Mouse (Mus musculus) C2C12 (cell line): ENCODE measurements at regions not wholly inside any gene's neighbourhood (a gene's known extent, or its start where the extent isn't known, plus 50 kb on each side); places are given as distances from the start of the nearest gene placed in this dataset.
A peak's percentile ranks its signal among the peaks of the same experiment; 100 is the strongest.

ENCODE experiments used
- H3K27me3 ChIP-seq: one replicate; pipeline ENCODE4 v1.6.1; 2011; ENCODE audit not compliant: control insufficient read depth, insufficient read depth, insufficient read length
- H3K36me3 ChIP-seq: one replicate; pipeline ENCODE4 v1.6.1; 2011; ENCODE audit not compliant: control insufficient read depth, insufficient read depth
- H3K4me3 ChIP-seq: one replicate; pipeline ENCODE4 v1.5.1; 2011; ENCODE audit warnings: mild to moderate bottlenecking, control low read depth; ENCODE audit not compliant: poor library complexity, insufficient read depth, severe bottlenecking
- H3K79me2 ChIP-seq: one replicate; pipeline ENCODE4 v1.6.1; 2011; ENCODE audit not compliant: control insufficient read depth, insufficient read depth
- H3K79me3 ChIP-seq: one replicate; pipeline ENCODE4 v1.6.1; 2011; ENCODE audit warnings: low read depth, control low read depth
- H3ac ChIP-seq: one replicate; pipeline ENCODE3; 2011; ENCODE audit warnings: low read depth; ENCODE audit not compliant: control insufficient read depth, insufficient read length
- CEBPB ChIP-seq: IDR thresholded peaks from one replicate; pipeline ENCODE4 v1.6.1; 2011; ENCODE audit warnings: low read depth, mild to moderate bottlenecking, control low read depth, moderate library complexity
- CTCF ChIP-seq: IDR thresholded peaks from one replicate; pipeline ENCODE4 v1.5.1; 2011; ENCODE audit not compliant: control insufficient read depth, insufficient read depth, insufficient read length
- FOSL1 ChIP-seq: IDR thresholded peaks from one replicate; pipeline ENCODE4 v1.8.0; 2011; ENCODE audit warnings: mild to moderate bottlenecking, low read length; ENCODE audit not compliant: poor library complexity, insufficient read depth, severe bottlenecking
- MAX ChIP-seq: IDR thresholded peaks from one replicate; pipeline ENCODE4 v1.6.1; 2011; ENCODE audit warnings: mild to moderate bottlenecking, control low read depth
- MYOD1 ChIP-seq: IDR thresholded peaks from one replicate; pipeline ENCODE4 v1.6.1; 2011; ENCODE audit warnings: low read depth; ENCODE audit not compliant: control insufficient read depth, insufficient read length
- MYOG ChIP-seq: IDR thresholded peaks from one replicate; pipeline ENCODE4 v1.6.1; 2011; ENCODE audit not compliant: control insufficient read depth, insufficient read length; ENCODE audit errors: extremely low read depth
- USF1 ChIP-seq: IDR thresholded peaks from one replicate; pipeline ENCODE4 v1.6.1; 2011; ENCODE audit warnings: low read depth, mild to moderate bottlenecking, control low read depth, moderate library complexity

GRCm38 (mm10) chr14:71891667-71892066 lies 600.0 kb downstream of the Gm9195 start:
- TF ChIP-seq FOSL1 (no peak), MYOG (no peak), MAX (no peak), USF1 (no peak), CTCF (no peak), CEBPB (no peak), MYOD1 (no peak)
- Histone ChIP-seq H3K36me3 (no peaks in the 10 kb centered on the region), H3K79me3 (no peaks in the 10 kb centered on the region), H3K79me2 (no peaks in the 10 kb centered on the region), H3K27me3 (no peaks in the 10 kb centered on the region), H3ac (no peak overlapping the region), H3K4me3 (no peak overlapping the region)

- H3K79me3 ChIP-seq, result no peaks in the 10 kb centered on the region
- no peaks in the 10 kb centered on the region for H3K27me3 ChIP-seq
- no peak for TF ChIP-seq FOSL1
- TF ChIP-seq MYOG, result no peak
- no peak for TF ChIP-seq MAX
- TF ChIP-seq USF1, result no peak
- no peak for TF ChIP-seq CEBPB
- H3K79me2 ChIP-seq, result no peaks in the 10 kb centered on the region
- H3ac ChIP-seq, result no peak overlapping the region
- H3K4me3 ChIP-seq, result no peak overlapping the region
- no peaks in the 10 kb centered on the region for H3K36me3 ChIP-seq
Observed at GRCm38 (mm10) chr14:71882871-71883270, 608.8 kb downstream of the Gm9195 start.

GRCm38 (mm10) chr14:71845546-71845945 lies 646.1 kb downstream of the Gm9195 start:
- no peaks in the 10 kb centered on the region for H3K27me3 ChIP-seq
- H3K79me2 ChIP-seq, result no peaks in the 10 kb centered on the region
- H3K4me3 ChIP-seq, result no peak overlapping the region
- H3K36me3 ChIP-seq, result no peaks in the 10 kb centered on the region
- H3ac ChIP-seq, result no peak overlapping the region
- TF ChIP-seq USF1 (no peak), MYOD1 (no peak), CEBPB (no peak), MYOG (no peak), MAX (no peak), CTCF (no peak), FOSL1 (no peak)
- no peaks in the 10 kb centered on the region for H3K79me3 ChIP-seq

- no peaks in the 10 kb centered on the region for H3K79me3 ChIP-seq
- TF ChIP-seq CTCF, result no peak
- no peak for TF ChIP-seq MAX
- no peak for TF ChIP-seq MYOG
- TF ChIP-seq USF1, result no peak
- TF ChIP-seq MYOD1, result no peak
- no peak for TF ChIP-seq FOSL1
- no peak for TF ChIP-seq CEBPB
Observed at GRCm38 (mm10) chr14:71808863-71809487, 682.7 kb downstream of the Gm9195 start.

GRCm38 (mm10) chr14:71805624-71806023 lies 686.0 kb downstream of the Gm9195 start:
- Histone ChIP-seq H3K36me3 (no peaks in the 10 kb centered on the region), H3K79me2 (no peaks in the 10 kb centered on the region), H3K27me3 (no peaks in the 10 kb centered on the region), H3K4me3 (no peak overlapping the region), H3ac (no peak overlapping the region), H3K79me3 (no peaks in the 10 kb centered on the region)
- TF ChIP-seq MYOD1 (peak; percentile 26), FOSL1 (no peak)

More at GRCm38 (mm10) chr14:71808863-71809487, 682.7 kb downstream of the Gm9195 start:
- no peak overlapping the region for H3ac ChIP-seq
- no peaks in the 10 kb centered on the region for H3K36me3 ChIP-seq
- no peak overlapping the region for H3K4me3 ChIP-seq
- no peaks in the 10 kb centered on the region for H3K27me3 ChIP-seq
- no peaks in the 10 kb centered on the region for H3K79me2 ChIP-seq

- TF ChIP-seq MYOD1 (no peak), CTCF (no peak), FOSL1 (no peak), MYOG (no peak), USF1 (no peak), CEBPB (no peak), MAX (no peak)
- no peaks in the 10 kb centered on the region for H3K27me3 ChIP-seq
- no peaks in the 10 kb centered on the region for H3K79me2 ChIP-seq
- no peak overlapping the region for H3ac ChIP-seq
- H3K79me3 ChIP-seq, result no peaks in the 10 kb centered on the region
- no peak overlapping the region for H3K4me3 ChIP-seq
- H3K36me3 ChIP-seq, result no peaks in the 10 kb centered on the region
Observed at GRCm38 (mm10) chr14:71799861-71800260, 691.8 kb downstream of the Gm9195 start.
